Mouse (Mus musculus): Measurements from ENCODE around the gene Rem2. TPM values are rescaled to one million over a fixed set of nuclear protein-coding genes. Genes with fewer than 3 reads are reported as not detected.
A peak's percentile ranks its signal among the peaks of the same experiment; 100 is the strongest.

The Rem2 gene
- total and polyA plus RNA-seq, 3 experiments, result 4.8 to 38.8 TPM; not detected in 1

DNA sequence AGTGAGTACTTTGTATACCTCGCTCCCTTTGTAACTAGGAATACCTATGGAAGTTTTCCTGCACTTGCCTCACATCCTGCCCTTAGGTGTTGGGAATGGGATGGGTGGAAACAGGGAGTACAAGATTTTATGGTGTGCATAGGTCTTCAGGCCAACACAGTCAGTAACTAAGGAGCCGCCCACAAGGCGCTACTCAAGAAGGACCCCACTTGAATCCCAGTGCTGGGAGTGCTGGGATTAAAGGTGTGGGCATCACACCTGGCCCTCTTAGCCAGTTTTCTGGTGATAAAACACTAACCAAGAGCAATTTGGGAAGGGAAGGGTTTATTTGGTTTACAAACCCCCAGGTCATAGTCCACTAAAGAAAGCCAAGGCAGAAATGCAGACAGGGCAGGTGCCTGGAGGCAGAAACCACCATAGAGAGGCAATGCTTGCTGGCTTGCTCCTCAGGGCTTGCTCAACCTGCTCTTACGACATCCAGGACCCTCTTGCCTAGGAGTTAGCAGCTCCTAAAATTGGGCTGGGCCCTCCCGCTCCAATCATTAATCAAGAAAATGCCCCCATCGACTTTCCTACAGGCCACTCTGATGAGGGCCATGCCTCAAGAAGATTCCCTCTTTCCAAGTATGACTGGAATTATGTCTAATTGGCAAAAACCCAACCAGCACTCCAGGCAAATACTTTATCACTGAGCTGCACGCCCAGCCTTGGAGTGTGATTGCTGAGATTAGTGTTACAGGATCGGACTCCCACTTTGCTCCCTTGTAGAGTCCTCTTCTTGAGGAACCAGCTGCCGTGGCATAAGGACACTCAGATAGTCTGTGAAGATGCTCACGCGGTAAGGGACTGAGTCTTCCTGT, 21.0 kb upstream of the Rem2 start:
- Histone ChIP-seq H3K9me3 (replicated peaks; ENCODE audit: insufficient read depth, low read length) (no peaks in the 10 kb centered on the region), H3K4me3 (ENCODE audit: control insufficient read depth in 1 of 2, insufficient read depth in 1 of 2, low read depth in 2 of 2, low read length in 2 of 2) (no peak overlapping the region), H3K27me3 (ENCODE audit: control insufficient read depth in 1 of 2, insufficient read depth in 2 of 2, low read length in 2 of 2) (no peaks in the 10 kb centered on the region), H3K36me3 (ENCODE audit: control insufficient read depth in 1 of 2, insufficient read depth in 2 of 2, low read length in 2 of 2) (peaks cover 0 to 4% of the 10 kb centered on the region in 2 experiments; a peak in 2 of 4 replicates), H3K9ac (ENCODE audit: control insufficient read depth, low read depth, low read length, poor library complexity, severe bottlenecking) (no peak overlapping the region), H3K4me1 (ENCODE audit: control insufficient read depth in 1 of 2, insufficient read depth in 2 of 2, low read length in 2 of 2) (peaks cover 6 to 10% of the 10 kb centered on the region in 2 experiments), H3K79me2 (ENCODE audit: control insufficient read depth, insufficient read depth, low read length, poor library complexity) (no peaks in the 10 kb centered on the region), H3K27ac (ENCODE audit: control insufficient read depth, low read depth, low read length) (no peak overlapping the region)
- DNase-seq (ENCODE audit: low read depth, low spot score), result no peak
- 0 out of 2 replicates have a peak, but pooled peaks have one; percentile 13 for TF ChIP-seq RCOR1 (IDR thresholded peaks at IDR 0.05; ENCODE audit: low read depth, low read length)
- no peak for TF ChIP-seq BHLHE40 (IDR thresholded peaks at IDR 0.05; ENCODE audit: borderline replicate concordance, low read depth, low read length)
- peak; percentile 38 for TF ChIP-seq TAL1 (IDR thresholded peaks at IDR 0.05; ENCODE audit: low read length)

- peak; percentile 84 for DNase-seq (ENCODE audit: low read depth, low spot score)
- Histone ChIP-seq H3K9me3 (replicated peaks; ENCODE audit: insufficient read depth, low read length) (no peaks in the 10 kb centered on the region), H3K27me3 (ENCODE audit: control insufficient read depth in 1 of 2, insufficient read depth in 2 of 2, low read length in 2 of 2) (no peaks in the 10 kb centered on the region), H3K27ac (ENCODE audit: control insufficient read depth, low read depth, low read length) (peak overlapping the region; percentile 57), H3K36me3 (ENCODE audit: control insufficient read depth in 1 of 2, insufficient read depth in 2 of 2, low read length in 2 of 2) (peaks cover 0 to 9% of the 10 kb centered on the region in 2 experiments; a peak in 2 of 4 replicates), H3K9ac (ENCODE audit: control insufficient read depth, low read depth, low read length, poor library complexity, severe bottlenecking) (peak overlapping the region; percentile 13), H3K79me2 (ENCODE audit: control insufficient read depth, insufficient read depth, low read length, poor library complexity) (no peaks in the 10 kb centered on the region), H3K4me3 (ENCODE audit: control insufficient read depth in 1 of 2, insufficient read depth in 1 of 2, low read depth in 2 of 2, low read length in 2 of 2) (peak overlapping the region; percentile 22 to 27), H3K4me1 (ENCODE audit: control insufficient read depth in 1 of 2, insufficient read depth in 2 of 2, low read length in 2 of 2) (peaks cover 7 to 25% of the 10 kb centered on the region in 2 experiments)
- TF ChIP-seq NELFE (IDR thresholded peaks at IDR 0.05; ENCODE audit: low read depth, low read length), result no peak
- no peak for TF ChIP-seq MYB (IDR thresholded peaks at IDR 0.05; ENCODE audit: low read depth, low read length)
- peak; percentile 41 for TF ChIP-seq TAL1 (IDR thresholded peaks at IDR 0.05; ENCODE audit: low read length)
- peak in 1 of 2 experiments; percentile 80; a peak in 2 of 4 replicates for TF ChIP-seq USF2 (IDR thresholded peaks at IDR 0.05; ENCODE audit: borderline replicate concordance in 1 of 2, insufficient read depth in 1 of 2, low read depth in 1 of 2, low read length in 2 of 2)
- 0 out of 2 replicates have a peak, but pooled peaks have one; percentile 38 for TF ChIP-seq HCFC1 (IDR thresholded peaks at IDR 0.05; ENCODE audit: low read depth, low read length)
- TF ChIP-seq NRF1 (IDR thresholded peaks at IDR 0.05; ENCODE audit: insufficient read depth, low read depth, low read length, poor library complexity, severe bottlenecking), result no peak
- TF ChIP-seq KAT2A (conservative IDR thresholded peaks at IDR 0.05; ENCODE audit: low read depth, low read length), result no peak
- TF ChIP-seq ZKSCAN1 (IDR thresholded peaks at IDR 0.05; ENCODE audit: low read depth, low read length), result no peak
- no peak for TF ChIP-seq SMC3 (IDR thresholded peaks at IDR 0.05; ENCODE audit: low read depth, low read length)
- TF ChIP-seq ZNF384 (IDR thresholded peaks at IDR 0.05; ENCODE audit: low read depth, low read length), result no peak
- no peak for TF ChIP-seq UBTF (IDR thresholded peaks at IDR 0.05; ENCODE audit: borderline replicate concordance, insufficient read depth, low read depth, low read length)
- TF ChIP-seq E2F4 (IDR thresholded peaks at IDR 0.05; ENCODE audit: borderline replicate concordance, low read depth, low read length), result no peak
- TF ChIP-seq BHLHE40 (IDR thresholded peaks at IDR 0.05; ENCODE audit: borderline replicate concordance, low read depth, low read length), result peak; percentile 79; the same call in 1 of the 2 replicates
- TF ChIP-seq ELF1 (IDR thresholded peaks at IDR 0.05; ENCODE audit: low read depth, low read length), result peak; percentile 59; the same call in 1 of the 2 replicates
- no peak; the same call in 1 of the 2 replicates for TF ChIP-seq MAFK (IDR thresholded peaks at IDR 0.05; ENCODE audit: borderline replicate concordance, low read depth, low read length)
- no peak for TF ChIP-seq GABPA (IDR thresholded peaks at IDR 0.05; ENCODE audit: low read depth, low read length)
- TF ChIP-seq USF1 (IDR thresholded peaks at IDR 0.05; ENCODE audit: low read depth, low read length), result peak; percentile 94
- no peak for TF ChIP-seq CHD2 (IDR thresholded peaks at IDR 0.05; ENCODE audit: low read length)
- no peak for TF ChIP-seq POLR2AphosphoS2 (IDR thresholded peaks at IDR 0.05; ENCODE audit: low read length)
- TF ChIP-seq TCF12 (IDR thresholded peaks at IDR 0.05; ENCODE audit: low read depth, low read length), result peak; percentile 87
- TF ChIP-seq POLR2AphosphoS5 (IDR thresholded peaks at IDR 0.05; ENCODE audit: borderline replicate concordance, low read depth, low read length), result no peak
- no peak for TF ChIP-seq CHD1 (IDR thresholded peaks at IDR 0.05; ENCODE audit: low read depth, low read length)
- no peak for TF ChIP-seq POLR2A (IDR thresholded peaks at IDR 0.05; ENCODE audit: control insufficient read depth in 1 of 2, insufficient read depth in 1 of 2, low read depth in 1 of 2, low read length in 2 of 2, poor library complexity in 1 of 2)
- peak; percentile 78 for TF ChIP-seq ETS1 (IDR thresholded peaks at IDR 0.05; ENCODE audit: low read depth, low read length)
- no peak for TF ChIP-seq MAZ (IDR thresholded peaks at IDR 0.05; ENCODE audit: low read depth, low read length)
- TF ChIP-seq TBP (IDR thresholded peaks at IDR 0.05; ENCODE audit: low read depth, low read length), result peak; percentile 60; the same call in 1 of the 2 replicates
Measured at GRCm38 (mm10) chr14:54457907-54458569, 17.9 kb upstream of the Rem2 start.

Data from MEL (cell line).